Mouse (Mus musculus): ENCODE measurements around the gene Mug2.
"Not testable (repeated sequence)": the region's sequence is repeated elsewhere in the genome, so short reads cannot be mapped to it uniquely, and the experiment has no call there.

DNA sequence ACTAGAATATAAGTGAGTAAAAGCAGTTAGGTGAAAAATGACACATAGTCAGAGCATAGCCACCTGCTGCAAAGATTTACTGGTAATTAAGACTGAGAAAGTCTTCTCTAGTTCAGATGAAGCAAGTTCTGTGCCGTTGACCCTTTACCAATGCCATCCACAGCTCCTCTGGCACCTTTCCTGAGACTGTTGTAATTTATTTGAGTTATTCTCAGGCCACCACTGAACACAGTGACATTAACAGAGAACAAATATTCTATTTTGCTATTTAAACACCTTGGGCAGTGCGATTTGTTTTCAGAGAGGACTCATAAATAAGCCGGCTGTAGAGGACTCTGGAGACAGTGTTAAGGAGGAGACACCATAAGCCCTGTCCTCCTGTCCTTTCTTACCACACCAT is at the start of gene Mug2:
- not testable (repeated sequence) for TF ChIP-seq CTCF (IDR thresholded peaks at IDR 0.05; ENCODE audit: low read depth, low read length); POLR2A (IDR thresholded peaks at IDR 0.05; ENCODE audit: borderline replicate concordance, low read depth, low read length)

Data from bone marrow macrophage, adult 2 months (primary cell).